Mouse (Mus musculus): ENCODE data around the gene Ina.

GRCm38 (mm10) chr19:47034916-47035315 lies 20.4 kb downstream of the Ina start:
- no peak for TF ChIP-seq POLR2A (IDR thresholded peaks at IDR 0.05; ENCODE audit: control insufficient read depth, low read depth, low read length)
- no peak for TF ChIP-seq CTCF (IDR thresholded peaks at IDR 0.05; ENCODE audit: control insufficient read depth, insufficient read depth, insufficient replicate concordance, low read depth, low read length)
